Mouse (Mus musculus) layer of hippocampus, adult 9-10 months (tissue): ENCODE measurements around the gene Olfr115.

Source experiments
- DNase-seq: peaks from one replicate; pipeline ENCODE4 v3.0.0; 2022; ENCODE audit warnings: low spot score

The Olfr115 gene

DNA sequence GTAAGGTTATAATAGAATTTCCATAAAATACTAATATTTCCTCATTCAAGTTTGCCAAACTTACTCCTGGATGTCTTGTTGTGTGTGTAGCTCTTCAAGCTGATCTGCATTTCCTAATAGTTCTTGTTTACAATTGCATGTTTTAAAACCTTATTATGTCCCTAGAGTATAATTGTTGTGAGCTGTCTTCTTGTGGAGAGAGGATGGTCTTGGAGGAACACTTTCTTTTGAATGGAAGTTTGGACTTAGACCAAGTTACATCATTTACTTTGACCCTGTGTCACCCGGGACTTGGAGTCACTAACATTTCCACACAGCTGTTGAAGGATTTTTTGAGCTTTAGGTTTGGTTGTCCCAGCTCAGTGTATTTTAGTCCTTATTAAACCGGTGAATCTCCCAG lies at the start of gene Olfr115, which contains the start of gene Olfr116:
Olfr115 (minus strand) TSS at position 101 of the 400 bp plus-strand sequence.
Olfr116 (minus strand) TSS at position 191 of the 400 bp plus-strand sequence.
- no peak for DNase-seq

- DNase-seq, result no peak
Observed at GRCm38 (mm10) chr17:37666688-37667087, 39.8 kb upstream of the Olfr115 start, which contains the start of gene Olfr118. Gene Olfr118, plus strand, starts transcription at chr17:37666988.

DNA sequence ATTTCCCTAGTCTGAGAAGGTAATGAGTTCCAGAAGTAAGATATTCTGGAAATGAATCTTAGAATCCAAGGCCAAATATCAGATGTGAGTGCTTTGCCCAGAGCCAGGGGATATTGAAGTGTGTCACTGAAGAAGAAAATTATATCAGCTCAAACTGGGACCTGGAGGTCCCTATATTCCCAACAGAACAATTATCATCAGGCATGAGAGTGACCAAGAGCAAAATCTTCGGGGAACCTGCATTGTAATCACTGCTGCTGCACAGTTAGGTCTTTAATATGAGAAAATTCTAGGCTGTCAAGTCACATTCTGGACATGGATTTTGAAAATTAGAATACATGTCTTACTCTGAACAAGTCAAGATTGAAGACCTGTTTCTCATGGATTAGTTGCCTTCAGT lies 36.8 kb upstream of the Olfr115 start, which contains the start of gene Olfr117:
Olfr117 (minus strand) TSS at position 101 of the 400 bp plus-strand sequence.
- no peak for DNase-seq

- no peak for DNase-seq
Observed at GRCm38 (mm10) chr17:37592643-37593042, 34.3 kb downstream of the Olfr115 start, which contains the start of gene Olfr114. Gene Olfr114, minus strand, starts transcription at chr17:37592743.

GRCm38 (mm10) chr17:37577563-37577962 lies 49.3 kb downstream of the Olfr115 start, which contains the start of gene Olfr113:
Gene Olfr113, minus strand, starts transcription at chr17:37577663.
- no peak for DNase-seq

GRCm38 (mm10) chr17:37569351-37569750 lies 57.6 kb downstream of the Olfr115 start, which contains the start of gene Olfr112:
Gene Olfr112, minus strand, starts transcription at chr17:37569451.
- DNase-seq, result no peak
